Mouse (Mus musculus) large intestine, adult 2 months (tissue): ENCODE results near the gene Slc25a21. TPM values are rescaled to one million over a fixed set of nuclear protein-coding genes. Genes with fewer than 3 reads are reported as not detected.
"Not testable (repeated sequence)": the region's sequence is repeated elsewhere in the genome, so short reads cannot be mapped to it uniquely, and the experiment has no call there.

Source experiments
- DNase-seq: peaks from one replicate; pipeline ENCODE4 v3.0.0-alpha.2; 2012; ENCODE audit warnings: low read depth, low spot score
- WGBS: fragments of 180-500 bp; shearing (Covaris S2); methylation state at CpG from one replicate; pipeline ENCODE4 v1.1.7; 2018; 5-methylcytosine and 5-hydroxymethylcytosine counted together
- polyA plus RNA-seq: library from polyadenylated mRNA; depleted of rRNA; stranded (reverse); fragments of >200 nt; gene quantifications from 2 replicates; pipeline ENCODE4 v1.2.3, GENCODE M21; 2012; rRNA removed

Slc25a21 gene
- polyA plus RNA-seq: not detected in 2 replicates

GRCm38 (mm10) chr12:57197363-57198026, at the start of gene Slc25a21:
Gene Slc25a21 (minus strand): TSS chr12:57197472.
- no peak for DNase-seq

GRCm38 (mm10) chr12:57243671-57244495, 46.6 kb upstream of the Slc25a21 start:
- no peak for DNase-seq

More at GRCm38 (mm10) chr12:57197363-57198026, at the start of gene Slc25a21:
- WGBS: 76% methylated on average over 10 of the region's 10 CpGs

GRCm38 (mm10) chr12:57233386-57233785, 36.1 kb upstream of the Slc25a21 start:
- WGBS: 89% methylated on average over 5 of the region's 5 CpGs
- no peak for DNase-seq

More at GRCm38 (mm10) chr12:57243671-57244495, 46.6 kb upstream of the Slc25a21 start:
- 87% methylated on average over 5 of the region's 5 CpGs for WGBS

GRCm38 (mm10) chr12:57231085-57231875, 34.0 kb upstream of the Slc25a21 start:
- WGBS: 26% methylated on average over 14 of the region's 14 CpGs
- DNase-seq: no peak

GRCm38 (mm10) chr12:57230192-57230706, 33.0 kb upstream of the Slc25a21 start, which contains the start of the genes Prps1l3 and Mipol1:
Gene Prps1l3 (plus strand): TSS chr12:57230412.
Gene Mipol1 (plus strand): TSS chr12:57230427.
- peak; percentile 78 for DNase-seq
- WGBS: 1% methylated on average over 58 of the region's 58 CpGs

- WGBS: 4% methylated on average over 4 of the region's 4 CpGs
- DNase-seq: no peak
These were observed 32.4 kb upstream of the Slc25a21 start for GRCm38 (mm10) chr12:57229703-57230102.

- WGBS: 87% methylated on average over 3 of the region's 8 CpGs
- no peak for DNase-seq
These were observed 30.5 kb upstream of the Slc25a21 start for GRCm38 (mm10) chr12:57227776-57228175.

GRCm38 (mm10) chr12:57226411-57226810, 29.1 kb upstream of the Slc25a21 start:
- WGBS: 88% methylated on average over 9 of the region's 9 CpGs
- DNase-seq: no peak

GRCm38 (mm10) chr12:57212463-57212862, 15.2 kb upstream of the Slc25a21 start:
- 82% methylated on average over 5 of the region's 5 CpGs for WGBS
- DNase-seq: not testable (repeated sequence)

- DNase-seq: no peak
- WGBS: 4% methylated on average over 30 of the region's 30 CpGs
These were observed 14.4 kb upstream of the Slc25a21 start for GRCm38 (mm10) chr12:57211353-57212311.

GRCm38 (mm10) chr12:57204276-57204851, 7.1 kb upstream of the Slc25a21 start:
- DNase-seq: no peak
- WGBS: 55% methylated on average over 4 of the region's 4 CpGs

GRCm38 (mm10) chr12:57201901-57202300, 4.6 kb upstream of the Slc25a21 start:
- 92% methylated on average over 3 of the region's 3 CpGs for WGBS
- no peak for DNase-seq

GRCm38 (mm10) chr12:57199427-57199826, 2.2 kb upstream of the Slc25a21 start:
- 96% methylated on average over 2 of the region's 2 CpGs for WGBS
- no peak for DNase-seq

- DNase-seq: no peak
These were observed 997 bp upstream of the Slc25a21 start for GRCm38 (mm10) chr12:57198269-57198668.

GRCm38 (mm10) chr12:57196608-57197362, 487 bp downstream of the Slc25a21 start:
- no peak for DNase-seq
- WGBS: 5% methylated on average over 59 of the region's 59 CpGs

GRCm38 (mm10) chr12:57196286-57196607, 1.0 kb downstream of the Slc25a21 start:
- WGBS: 52% methylated on average over 8 of the region's 8 CpGs

GRCm38 (mm10) chr12:57194609-57195008, 2.7 kb downstream of the Slc25a21 start:
- DNase-seq: no peak
- WGBS: 21% methylated on average over 3 of the region's 3 CpGs

More at GRCm38 (mm10) chr12:57196286-57196607, 1.0 kb downstream of the Slc25a21 start:
- DNase-seq: no peak

GRCm38 (mm10) chr12:57187032-57187431, 10.2 kb downstream of the Slc25a21 start:
- 39% methylated on average over 4 of the region's 4 CpGs for WGBS
- no peak for DNase-seq
